Mouse (Mus musculus) megakaryocyte progenitor cell, adult 5-6 weeks (primary cell): ENCODE data around the gene Tnnc1. TPM values are rescaled to one million over a fixed set of nuclear protein-coding genes. Genes with fewer than 3 reads are reported as not detected.
A peak's percentile ranks its signal among the peaks of the same experiment; 100 is the strongest.

ENCODE experiments used
- ATAC-seq: replicated peaks from 2 replicates; pipeline ENCODE4 v1.8.0; 2016; ENCODE audit warnings: mild to moderate bottlenecking, moderate TSS enrichment, inconsistent platforms; ENCODE audit not compliant: poor library complexity
- total RNA-seq, 2 experiments: library from RNA; stranded (forward) in 1 of 2; stranded (reverse) in 1 of 2; fragments of 157-497, 149-512 nt in 1 of 2; fragments of 200-1000 nt in 1 of 2; gene quantifications; 2 replicates each; pipeline versions ENCODE4 v1.2.3 to v1.2.4; 2015 to 2017

The Tnnc1 gene
- total RNA-seq, 2 experiments from 2014 or later: 0.87 to 0.94 TPM

DNA sequence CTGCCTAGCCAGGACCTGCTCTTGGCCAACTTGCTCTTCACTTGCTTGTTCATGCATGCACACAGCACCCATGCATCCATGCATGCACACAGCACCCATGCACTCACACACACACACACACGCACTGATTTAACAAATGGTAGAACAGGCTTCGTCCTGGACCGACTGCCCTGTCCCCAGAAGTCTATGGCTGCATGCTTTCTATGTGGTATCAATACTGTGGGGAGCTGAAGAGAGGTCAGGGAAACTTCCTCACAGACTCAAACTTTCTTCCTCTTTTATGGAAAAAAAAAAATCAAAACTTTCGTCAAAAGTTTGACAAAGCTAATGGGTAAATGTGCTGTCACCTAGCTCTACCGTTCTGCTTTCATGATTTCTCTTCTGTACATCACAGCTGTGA lies 24.6 kb upstream of the Tnnc1 start:
- 0 out of 2 replicates have a peak, but pooled peaks have one; percentile 11 for ATAC-seq

DNA sequence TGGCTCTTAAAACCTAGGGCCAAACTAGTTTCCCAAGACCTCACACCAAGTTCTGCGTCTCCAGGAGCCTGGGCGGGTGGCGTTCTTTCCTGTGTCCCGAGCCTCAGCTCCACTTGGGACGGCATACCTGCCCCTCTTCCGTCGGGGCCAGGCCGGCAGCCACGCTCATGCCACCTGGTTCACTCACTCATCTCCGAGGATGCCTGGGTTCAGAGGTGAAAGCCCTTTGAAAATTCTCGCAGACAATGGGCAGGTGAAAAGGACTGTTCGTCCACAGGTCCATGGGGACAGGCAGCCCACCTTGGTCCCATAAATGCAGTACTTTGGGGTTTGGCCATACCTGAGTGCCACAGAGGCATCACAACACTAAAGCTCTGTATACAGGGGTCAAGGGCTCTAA lies 23.9 kb upstream of the Tnnc1 start:
- no peak for ATAC-seq

DNA sequence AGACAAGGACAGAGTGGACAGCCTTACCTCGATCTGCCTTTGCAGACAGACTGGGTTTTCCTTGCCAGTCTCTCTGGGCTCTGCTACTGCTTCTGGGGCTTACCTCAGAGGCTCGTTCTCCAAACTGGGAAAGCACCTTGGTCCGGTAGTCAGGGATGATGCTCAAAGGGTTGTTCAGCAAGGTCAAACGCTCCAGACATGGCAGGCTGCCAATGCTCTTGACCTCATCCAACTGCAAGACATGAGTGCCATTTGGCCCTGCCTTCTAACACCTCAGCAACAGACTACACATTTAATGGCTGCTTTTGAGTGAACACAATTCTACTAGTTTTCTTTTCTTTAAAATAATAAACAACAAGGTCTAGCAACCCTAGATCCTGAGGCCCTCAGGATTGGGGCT lies 21.5 kb upstream of the Tnnc1 start:
- no peak for ATAC-seq

DNA sequence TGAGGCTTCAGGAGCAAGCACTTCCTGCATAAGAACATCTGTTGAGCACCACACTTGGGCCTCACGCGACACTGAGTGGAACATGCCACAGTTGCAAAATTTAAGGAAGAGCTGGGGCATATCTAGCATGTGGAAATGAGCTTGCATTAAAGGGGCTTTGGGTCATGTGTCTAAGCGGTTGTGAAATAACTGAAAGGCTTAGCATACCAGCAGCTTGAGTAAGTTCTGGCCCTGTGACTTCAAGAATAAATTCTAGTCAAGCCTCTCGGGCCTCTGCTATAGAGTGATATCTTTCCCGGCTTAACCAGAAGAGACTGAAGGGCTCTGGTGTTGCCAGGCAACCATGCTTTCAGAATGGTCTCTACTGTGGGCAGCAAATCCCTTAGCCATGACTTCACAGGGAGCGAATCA lies 19.3 kb upstream of the Tnnc1 start:
- ATAC-seq: peak; percentile 95

DNA sequence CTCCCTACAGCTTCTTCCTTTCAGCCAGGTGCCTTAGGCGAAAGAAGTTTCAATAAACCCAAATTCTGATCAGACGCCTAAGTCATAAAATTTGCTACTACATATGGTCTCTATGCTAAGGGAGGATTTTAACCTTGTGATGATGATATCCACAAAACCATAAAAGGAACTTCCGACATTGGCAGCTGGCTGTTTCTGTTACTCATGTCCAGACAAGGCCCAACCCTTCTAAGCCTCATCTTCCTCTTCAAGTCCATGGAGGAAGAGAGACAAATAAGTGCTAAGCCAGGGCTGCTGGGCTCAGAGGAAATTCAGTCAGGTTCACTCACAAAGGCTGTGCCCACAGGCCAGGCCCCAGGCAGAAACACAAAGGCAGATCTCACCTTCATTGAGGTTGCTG lies 18.8 kb upstream of the Tnnc1 start:
- ATAC-seq: peak; percentile 30; the same call in 1 of the 2 replicates

DNA sequence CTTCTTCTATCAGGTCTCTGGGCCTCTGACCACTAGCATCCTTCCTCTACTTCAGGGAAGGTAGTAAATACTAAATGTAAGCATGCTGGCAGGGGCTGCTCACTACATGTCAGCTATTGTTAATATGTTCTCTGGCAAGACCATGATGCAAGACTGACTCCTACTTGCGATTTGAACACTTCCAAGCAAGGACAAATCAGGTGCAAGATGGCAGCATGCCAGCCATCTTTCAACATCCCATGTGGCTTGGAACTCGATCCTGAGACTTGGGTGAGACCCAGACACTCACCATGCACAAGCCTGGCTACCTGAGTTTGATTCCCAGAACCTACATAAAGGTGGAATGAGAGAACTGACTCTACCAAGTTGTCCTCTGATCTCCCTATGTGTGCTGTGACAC lies 16.2 kb upstream of the Tnnc1 start:
- no peak for ATAC-seq

DNA sequence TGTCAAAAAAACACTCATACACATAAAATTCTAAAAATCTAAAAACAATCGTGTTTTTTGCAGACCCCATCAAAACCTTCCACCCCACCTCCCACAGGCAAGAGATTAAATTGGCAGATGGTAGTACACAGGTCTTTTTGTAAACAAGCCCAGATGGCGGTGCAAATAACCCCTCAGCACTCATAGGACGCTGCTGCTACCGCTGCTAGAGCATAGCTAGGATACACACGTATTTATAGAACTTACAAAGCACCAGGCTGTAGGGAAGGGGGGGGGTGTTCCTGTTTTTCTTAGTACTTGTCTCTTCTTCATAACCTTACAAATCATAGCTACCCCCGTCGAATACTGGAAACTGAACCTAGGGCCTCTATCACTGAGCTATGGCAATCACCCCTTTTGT lies 14.3 kb upstream of the Tnnc1 start:
- ATAC-seq: no peak

DNA sequence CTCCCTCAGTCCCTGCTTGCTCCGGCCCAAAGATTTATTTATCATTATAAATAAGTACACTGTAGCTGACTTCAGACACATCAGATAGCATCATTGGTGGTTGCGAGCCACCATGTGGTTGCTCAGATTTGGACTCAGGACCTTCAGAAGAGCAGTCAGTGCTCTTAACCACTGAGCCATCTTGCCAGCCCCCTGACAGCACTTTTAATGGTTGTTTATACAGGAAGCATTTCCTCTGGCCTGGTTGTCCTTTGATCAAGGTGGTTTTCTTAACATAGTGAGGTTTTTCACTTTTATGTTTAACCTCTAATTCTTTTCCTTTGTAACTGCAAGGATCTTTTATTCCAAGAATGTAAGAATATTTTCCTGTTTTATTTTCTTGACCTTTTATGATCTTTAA lies 13.7 kb upstream of the Tnnc1 start:
- no peak for ATAC-seq

DNA sequence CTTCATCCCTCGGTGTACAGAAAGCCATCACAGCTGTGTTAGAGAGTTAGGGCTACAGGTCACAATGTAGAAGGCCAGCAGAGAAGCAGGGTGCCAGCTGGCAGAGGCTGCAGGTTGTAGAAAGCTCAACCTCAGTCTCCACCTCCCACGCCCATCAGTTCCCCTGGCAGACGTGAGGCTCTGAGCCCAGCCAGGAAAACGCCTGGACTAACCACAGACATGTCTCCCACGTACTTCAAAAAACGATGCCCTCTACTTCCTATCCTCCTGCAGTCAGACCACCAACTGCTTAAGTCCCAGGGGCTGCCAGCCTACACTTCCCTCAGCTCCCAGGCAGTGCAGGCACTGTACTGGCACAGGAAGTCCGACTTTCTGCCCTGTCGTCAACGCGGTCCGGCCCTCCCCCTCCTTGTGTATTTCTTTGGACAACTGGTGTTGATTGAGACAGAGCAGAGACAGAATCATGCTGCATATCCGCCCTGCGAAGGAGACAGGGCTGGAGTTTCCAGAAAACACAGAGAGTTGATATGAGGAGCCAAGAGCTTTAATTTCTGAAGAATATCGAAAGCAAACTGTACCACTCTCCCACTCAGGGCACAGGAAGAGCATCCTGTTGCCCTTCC lies 13.1 kb upstream of the Tnnc1 start:
- ATAC-seq: peak; percentile 75

DNA sequence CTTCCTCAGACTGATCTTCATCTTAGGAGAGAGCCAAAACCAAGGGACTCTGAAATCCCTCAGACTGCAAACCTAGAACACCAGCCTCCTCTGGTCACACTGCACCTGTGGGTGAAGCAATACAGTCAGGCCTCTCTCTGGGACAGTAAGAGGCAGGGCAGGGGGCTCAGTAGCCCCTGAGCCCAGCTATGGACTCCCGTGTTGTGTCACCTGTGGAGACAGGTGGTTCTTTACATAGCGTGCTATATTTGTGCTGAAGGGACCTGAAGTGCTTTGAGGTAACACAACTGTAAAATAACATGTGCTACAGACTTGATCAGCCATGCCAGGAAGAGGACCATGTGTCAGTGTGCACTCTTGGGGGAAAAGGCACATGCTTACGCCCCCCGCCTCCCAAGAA lies 12.6 kb upstream of the Tnnc1 start:
- no peak for ATAC-seq

DNA sequence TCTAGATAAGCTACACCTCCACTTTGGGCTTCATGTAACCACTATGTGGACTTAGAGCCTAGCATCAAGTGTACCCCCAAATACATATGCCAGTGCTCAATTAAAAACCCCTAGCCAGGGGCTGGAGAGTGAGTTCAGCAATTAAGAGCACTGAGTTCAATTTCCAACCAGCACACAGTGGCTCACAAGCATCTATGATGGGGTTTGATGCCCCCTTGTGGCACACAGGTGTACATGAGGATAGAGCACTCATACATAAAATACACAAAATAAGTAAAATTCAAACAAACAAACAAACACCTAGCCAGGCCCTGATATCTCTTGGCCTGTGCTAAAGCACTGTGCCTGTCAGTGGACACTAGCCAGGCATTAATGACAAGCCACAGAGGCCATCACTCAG lies 12.1 kb upstream of the Tnnc1 start:
- peak; percentile 65 for ATAC-seq

DNA sequence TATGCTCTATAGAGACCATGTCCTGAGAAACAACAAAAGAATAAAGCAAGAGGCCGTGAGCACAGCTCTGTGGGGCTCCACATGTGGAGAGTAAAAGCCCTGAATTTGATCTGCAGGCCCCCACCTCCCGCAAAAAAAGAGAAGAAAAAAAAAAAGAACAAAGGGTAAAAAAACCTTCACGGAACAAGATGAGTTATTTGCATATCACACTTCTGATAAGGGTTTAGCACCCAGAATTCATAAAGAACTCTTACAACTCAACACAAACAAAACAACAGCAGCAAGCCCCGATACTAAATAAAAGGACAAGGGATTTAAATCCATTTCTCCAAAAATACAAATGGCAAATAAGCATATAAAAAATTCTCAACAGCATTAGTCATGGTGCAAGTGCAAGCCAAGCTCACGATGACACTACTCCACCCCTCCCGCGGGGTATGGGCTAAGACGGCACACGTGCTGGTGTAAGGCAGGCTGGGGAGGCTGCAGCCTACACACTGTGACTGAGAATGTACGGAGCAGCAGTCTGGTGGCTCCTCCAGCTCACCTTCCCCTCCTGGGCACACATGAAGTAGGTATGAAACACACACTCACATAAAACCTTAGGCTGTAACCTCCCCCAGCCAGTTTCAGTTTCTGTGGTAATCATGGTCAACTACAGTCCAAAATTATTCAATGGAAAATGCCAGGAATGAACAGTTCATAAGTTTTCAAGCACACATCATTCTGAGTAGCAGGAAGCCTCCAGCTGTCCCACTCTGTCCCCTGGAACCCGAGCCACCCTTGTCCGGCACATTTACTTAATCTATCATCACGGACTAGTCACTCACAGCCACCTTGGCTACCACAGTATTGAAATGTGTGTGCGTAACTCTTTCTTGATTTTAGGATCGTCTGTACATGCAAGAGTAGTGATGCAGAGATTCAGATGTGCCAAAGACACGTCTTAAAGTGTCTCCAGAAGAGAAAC lies 10.3 kb upstream of the Tnnc1 start:
- peak; percentile 50 for ATAC-seq

DNA sequence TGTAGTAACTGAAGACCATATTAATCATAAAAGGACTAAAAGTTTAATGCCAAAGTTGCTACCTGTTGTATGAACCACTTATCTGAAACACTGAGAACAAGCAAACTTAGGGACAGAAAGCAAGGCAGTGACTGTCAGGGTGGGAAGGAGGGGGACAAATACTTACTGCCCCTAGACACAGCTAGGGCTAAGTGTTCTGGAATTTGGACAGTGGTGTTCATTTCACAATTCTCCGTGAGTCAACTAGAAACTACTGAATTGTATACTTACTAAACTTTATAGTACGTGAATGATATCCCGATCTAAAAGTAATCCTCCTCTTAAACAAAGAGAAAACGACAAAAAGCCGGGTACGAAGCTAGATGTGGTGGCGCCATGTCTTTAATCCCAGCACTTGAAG lies 8.5 kb upstream of the Tnnc1 start:
- ATAC-seq: no peak

DNA sequence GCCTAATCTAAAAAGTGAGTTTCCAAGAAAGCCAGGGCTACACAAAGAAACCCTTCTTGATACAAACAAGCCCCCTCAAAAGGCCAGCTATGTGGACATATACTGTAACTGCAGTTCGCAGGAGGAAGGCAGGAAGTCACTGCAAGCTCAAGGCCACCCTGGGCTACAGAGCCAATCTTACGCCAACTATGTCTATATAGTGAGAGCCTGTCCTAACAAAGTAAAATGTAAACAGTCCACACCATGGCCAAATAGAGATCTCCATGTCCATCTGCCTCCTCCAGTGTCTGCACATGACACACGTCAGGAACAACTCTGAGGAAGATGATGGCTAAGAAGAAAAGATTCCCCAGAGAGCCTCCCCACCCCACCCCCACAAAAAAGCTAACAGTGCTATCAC lies 8.1 kb upstream of the Tnnc1 start:
- ATAC-seq: no peak

DNA sequence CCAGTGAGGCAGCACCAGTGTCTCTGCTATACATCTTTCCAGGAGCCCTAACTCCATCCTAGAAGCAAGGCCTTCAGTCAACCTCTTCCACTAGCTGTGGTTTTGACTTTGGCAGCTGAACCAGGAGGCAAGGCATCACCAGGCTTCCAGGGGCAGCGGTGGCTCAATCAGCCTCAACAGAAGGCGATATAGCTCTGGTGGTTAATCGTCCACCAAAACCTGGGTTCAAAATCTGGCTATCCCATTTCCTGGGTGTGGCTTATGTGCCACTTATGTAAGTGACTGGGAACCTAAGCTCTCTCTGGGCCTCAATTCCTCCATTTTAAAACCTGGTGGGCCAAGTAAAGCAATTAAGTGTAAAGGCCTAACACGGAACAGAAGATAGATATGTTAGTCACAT lies 3.3 kb upstream of the Tnnc1 start:
- peak; percentile 43 for ATAC-seq

DNA sequence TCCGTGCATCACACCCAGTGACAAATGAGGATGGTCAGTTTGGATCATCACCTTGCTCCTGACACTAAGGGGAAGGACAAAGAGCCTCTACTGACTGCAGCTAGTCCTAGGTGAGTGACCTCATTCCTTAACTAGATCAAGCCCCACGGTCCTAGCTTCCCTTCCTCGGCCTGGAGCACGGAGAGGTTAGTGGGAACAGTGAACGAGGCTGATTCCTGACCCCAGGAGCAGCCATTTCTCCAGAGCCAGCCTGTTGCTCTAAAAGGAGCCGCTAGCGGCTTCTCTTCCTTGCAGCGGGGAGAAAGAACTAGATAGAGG lies 2.9 kb upstream of the Tnnc1 start:
- no peak for ATAC-seq

DNA sequence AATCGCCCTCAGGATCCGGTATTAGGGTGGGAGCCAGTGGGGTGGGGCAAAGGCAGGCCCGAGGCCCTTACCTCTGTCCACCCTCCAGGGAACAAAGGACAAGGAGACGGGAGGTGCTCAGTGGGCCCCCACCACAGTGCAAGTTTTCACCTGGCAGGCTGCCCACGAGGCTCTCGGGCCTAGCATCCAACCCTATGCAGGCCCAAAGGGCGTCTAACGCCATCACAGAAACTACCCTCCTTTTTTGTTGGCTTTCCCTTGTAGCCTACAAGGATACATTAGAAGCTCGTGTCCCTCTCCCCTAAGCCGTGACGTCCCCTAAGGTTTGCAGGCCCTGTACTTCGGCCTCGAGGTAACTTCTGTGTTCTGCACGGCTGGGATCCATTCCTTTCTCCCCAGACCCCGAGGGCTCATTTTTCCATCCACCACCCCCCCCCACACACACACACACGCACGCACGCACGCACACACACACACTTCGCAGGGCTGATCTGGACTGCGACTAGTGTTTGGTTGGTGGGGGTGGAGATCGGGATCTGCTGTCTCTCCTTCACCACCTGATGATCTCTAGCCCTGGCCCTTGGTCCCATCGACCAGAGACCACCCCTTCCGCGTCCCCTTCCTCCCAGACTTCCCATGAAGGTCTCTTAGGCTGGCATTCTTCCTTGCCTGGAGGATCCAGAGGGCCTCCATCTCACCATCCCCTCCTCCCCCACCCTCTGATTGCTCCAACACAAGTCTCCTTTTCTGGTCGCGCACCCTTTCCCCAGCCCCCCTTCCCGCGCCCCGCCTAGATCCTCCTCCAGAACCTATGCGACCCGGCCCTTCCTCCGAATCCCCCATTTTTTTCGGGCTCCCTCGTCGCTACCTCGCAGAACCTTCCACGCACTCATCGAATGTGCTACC lies 2.3 kb upstream of the Tnnc1 start:
- peak; percentile 20 for ATAC-seq

DNA sequence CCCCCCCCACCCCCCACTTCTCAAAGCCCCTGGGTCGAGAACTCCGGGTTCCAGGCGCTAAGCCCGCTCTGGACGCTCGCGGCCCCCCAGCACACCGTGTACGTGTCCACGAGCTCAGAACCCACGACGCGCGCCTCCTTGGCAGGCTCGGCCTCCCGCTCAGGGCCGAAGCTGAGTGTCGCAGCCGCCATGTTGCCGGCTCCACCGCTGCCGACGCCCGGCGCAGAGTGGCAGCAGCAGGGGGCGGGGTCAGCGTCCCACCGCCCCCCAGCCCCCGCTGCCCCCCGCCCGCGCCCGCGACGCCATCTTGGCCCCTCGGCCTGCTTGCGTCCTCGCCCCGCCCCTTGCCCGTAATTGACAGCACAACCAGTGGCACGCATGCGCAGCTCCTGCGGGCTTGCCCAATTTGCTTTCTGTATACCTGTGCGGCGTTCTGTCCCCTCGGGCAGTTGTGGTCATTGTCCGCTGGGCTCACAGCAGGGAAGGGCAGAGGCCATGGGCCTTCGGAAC lies 1.6 kb upstream of the Tnnc1 start:
- peak; percentile 84 for ATAC-seq

DNA sequence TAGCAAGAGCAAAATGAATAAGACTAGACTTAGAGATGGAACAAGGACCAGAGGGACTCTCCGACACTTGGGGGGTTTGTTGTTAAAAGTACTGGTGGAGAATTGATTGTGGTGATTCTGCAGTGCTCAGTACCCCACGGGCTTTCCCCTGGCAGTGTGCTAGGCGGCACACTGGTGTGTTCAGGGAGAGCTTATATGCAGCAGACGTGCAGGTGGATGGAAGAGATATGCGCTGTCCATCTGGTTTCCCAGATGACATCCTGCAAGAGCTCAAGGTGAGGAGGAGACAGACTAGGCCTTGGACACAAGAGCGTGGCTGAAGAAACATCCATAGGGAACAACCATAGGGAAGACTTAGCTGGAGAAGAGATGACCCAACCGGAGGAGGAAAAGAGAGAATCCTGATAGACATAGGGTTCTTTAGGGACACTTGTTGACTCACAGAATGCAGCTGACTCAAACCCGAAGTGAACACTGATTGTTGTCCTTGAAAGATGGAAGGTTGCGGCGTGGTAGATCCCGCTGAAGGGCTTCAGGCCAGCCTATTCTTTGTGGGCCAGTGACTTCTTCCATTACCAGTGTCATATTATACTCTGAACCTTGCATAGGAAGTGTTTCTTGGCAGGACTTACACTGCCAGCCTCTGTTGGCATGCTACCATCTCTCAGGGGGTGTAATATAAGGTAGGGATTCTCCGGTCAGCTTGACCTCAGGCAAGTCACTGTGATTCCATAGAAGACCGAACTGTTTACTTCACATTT lies 862 bp upstream of the Tnnc1 start:
- peak; percentile 46 for ATAC-seq

DNA sequence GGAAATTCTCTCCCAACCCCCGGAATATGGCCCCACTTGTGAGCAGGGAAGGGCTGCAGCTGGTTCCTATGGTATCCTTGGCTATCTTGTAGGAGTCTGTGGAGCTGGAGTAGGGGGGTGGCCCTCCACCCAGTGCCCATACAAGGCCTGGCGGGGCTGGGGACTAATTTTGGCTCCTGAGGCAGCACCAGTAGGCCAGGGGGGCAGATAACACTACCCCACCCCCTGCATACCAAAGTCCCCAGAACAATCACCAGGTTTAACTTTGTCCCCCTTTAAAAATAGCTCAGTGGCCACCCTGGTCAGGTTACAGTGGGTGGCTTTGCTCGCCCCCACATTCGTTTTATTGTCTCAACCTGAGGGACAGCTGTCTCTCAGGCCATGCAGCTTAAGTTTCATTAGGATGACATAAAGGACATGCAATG lies 1.0 kb downstream of the Tnnc1 start:
- ATAC-seq: no peak
